Mouse (Mus musculus): ENCODE data around the gene Tmprss13.

DNA sequence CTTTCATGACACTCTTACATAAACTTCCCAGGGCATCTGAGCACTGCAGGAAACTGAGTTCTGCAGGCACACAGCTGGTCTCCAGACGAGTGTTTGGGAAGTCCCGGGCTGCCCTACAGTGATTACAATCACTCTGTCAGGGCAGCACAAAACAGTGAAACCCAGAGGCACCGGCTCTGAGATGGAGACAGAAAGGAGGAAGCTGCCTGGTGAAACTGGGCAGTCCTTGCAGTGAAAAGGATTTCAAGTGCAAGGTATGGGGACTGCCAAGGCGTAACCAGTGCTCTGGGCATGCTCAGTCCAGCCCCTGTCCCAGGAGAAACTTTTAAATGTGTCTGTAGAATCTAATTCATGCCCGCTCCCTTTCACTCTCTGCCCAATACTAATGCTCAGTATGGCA, 46.7 kb upstream of the Tmprss13 start:
- TF ChIP-seq CTCF (IDR thresholded peaks at IDR 0.05; ENCODE audit: control insufficient read depth, insufficient read depth, insufficient read length) (no peak), USF1 (IDR thresholded peaks at IDR 0.05; ENCODE audit: low read depth) (no peak), MAX (IDR thresholded peaks at IDR 0.05) (no peak)
